Mouse (Mus musculus) thymus, adult 2 months (tissue): ENCODE measurements at regions not wholly inside any gene's neighbourhood (a gene's known extent, or its start where the extent isn't known, plus 50 kb on each side); places are given as distances from the start of the nearest gene placed in this dataset.

Experiments used
- CTCF ChIP-seq: fragments of 200-500 bp; IDR thresholded peaks from 2 replicates; pipeline ENCODE4 v1.5.1; 2012; ENCODE audit warnings: mild to moderate bottlenecking, control low read depth, low read length, moderate library complexity, borderline replicate concordance; ENCODE audit not compliant: control insufficient read depth, poor library complexity, insufficient read depth; ENCODE audit errors: extremely low read depth
- POLR2A ChIP-seq: fragments of 200-500 bp; IDR thresholded peaks from 2 replicates; pipeline ENCODE4 v1.6.1; 2012; ENCODE audit warnings: mild to moderate bottlenecking, low read length, control low read depth, moderate library complexity; ENCODE audit not compliant: control insufficient read depth, poor library complexity, insufficient read depth; ENCODE audit errors: extremely low read depth

- TF ChIP-seq POLR2A, result no peak
- no peak for TF ChIP-seq CTCF
Observed at GRCm38 (mm10) chr14:104855913-104856312, 321.2 kb downstream of the Rbm26 start.
